Mouse (Mus musculus): ENCODE measurements around the gene Tgfbrap1. TPM values are rescaled to one million over a fixed set of nuclear protein-coding genes. Genes with fewer than 3 reads are reported as not detected.
"Not testable (repeated sequence)": the region's sequence is repeated elsewhere in the genome, so short reads cannot be mapped to it uniquely, and the experiment has no call there.

The Tgfbrap1 gene
- polyA plus RNA-seq, 1 experiment from 2014 or later = 11.5 TPM

DNA sequence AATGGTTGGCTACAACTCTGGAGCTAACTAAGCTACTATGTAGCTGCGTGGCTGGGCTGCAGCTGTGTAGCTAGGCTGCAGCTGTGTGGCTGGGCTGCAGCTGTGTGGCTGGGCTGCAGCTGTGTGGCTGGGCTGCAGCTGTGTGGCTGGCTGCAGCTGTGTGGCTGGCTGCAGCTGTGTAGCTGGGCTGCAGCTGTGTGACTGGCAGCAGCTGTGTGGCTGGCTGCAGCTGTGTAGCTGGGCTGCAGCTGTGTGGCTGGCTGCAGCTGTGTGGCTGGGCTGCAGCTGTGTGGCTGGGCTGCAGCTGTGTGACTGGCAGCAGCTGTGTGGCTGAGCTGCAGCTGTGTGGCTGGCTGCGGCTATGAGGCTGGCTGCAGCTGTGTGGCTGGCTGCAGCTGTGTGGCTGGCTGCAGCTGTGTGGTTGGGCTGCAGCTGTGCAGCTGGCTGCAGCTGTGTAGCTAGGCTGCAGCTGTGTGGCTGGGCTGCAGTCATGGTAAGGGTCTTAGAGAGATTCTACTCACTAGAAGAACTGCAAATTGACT lies 38.1 kb upstream of the Tgfbrap1 start:
- H3K4me1 ChIP-seq; H3K9ac ChIP-seq; H3K9me3 ChIP-seq (replicated peaks); H3K4me2 ChIP-seq; ATAC-seq (replicated peaks; ENCODE audit: low FRiP score); H3K27me3 ChIP-seq; H3K4me3 ChIP-seq (replicated peaks); H3K27ac ChIP-seq: not testable (repeated sequence)
- WGBS = 78% methylated on average over 2 of the region's 2 CpGs
- H3K36me3 ChIP-seq = peaks cover 48% of the 10 kb centered on the region

DNA sequence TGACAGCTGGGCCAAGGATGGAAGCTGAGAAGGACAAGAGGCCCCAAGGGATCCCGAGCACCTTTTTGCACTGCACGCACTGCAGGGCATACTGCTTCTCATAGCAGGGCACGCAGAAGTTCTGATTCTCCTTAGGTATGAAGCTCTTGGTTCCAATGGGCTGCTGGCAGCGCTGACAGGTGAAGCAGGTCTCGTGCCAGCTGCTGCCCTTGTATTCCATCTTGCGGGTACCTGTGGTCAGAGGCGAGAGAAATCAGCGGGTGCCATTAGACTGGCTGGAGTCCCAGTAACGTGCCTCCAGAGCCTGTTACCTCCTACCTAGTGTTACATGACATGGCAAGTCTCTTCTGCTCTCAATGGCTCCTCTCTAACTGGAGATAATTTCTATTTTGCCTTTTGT lies 33.2 kb upstream of the Tgfbrap1 start:
- ATAC-seq (replicated peaks; ENCODE audit: low FRiP score) = no peak
- H3K36me3 ChIP-seq = peaks cover 63% of the 10 kb centered on the region

DNA sequence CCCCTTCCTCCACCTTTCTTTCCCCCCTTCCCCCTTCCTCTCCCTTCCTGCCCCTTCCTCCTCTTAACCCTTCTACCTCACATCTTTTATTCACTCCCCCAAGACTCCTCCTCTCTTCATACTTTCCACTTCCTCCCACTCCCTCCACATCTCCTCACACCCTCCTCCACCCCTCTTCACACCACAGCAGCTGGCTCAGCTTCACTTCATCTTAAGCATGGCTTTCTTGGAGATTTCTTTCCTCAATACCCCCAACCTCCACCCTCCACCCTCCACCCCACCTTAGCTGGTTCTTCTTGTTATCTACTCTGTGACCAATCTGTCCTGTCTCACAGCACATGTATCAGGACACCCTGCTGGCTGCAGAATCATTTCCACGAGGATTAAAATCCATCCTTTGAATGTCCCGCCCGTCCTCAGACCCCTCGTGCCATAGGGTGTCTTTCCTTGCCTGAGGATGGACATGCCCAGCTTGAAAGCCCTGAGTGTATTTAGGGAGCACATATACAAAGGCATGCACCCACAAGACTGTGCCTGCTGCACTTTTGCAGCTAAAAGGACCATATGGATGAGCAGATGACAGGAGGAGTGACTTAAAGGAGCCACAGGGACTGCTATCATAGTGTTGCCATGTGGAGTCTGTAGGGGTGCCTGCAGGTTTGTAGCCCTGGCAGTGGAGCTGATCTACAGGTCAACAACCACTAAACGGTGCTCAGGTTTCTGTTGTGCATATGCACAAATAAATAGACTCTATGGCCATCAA lies 32.0 kb upstream of the Tgfbrap1 start:
- WGBS = 78% methylated on average over 5 of the region's 5 CpGs
- no peaks in the 10 kb centered on the region for H3K4me1 ChIP-seq
- peaks cover 57% of the 10 kb centered on the region for H3K36me3 ChIP-seq
- H3K4me2 ChIP-seq = no peak overlapping the region
- ATAC-seq (replicated peaks; ENCODE audit: low FRiP score) = no peak
- no peaks in the 10 kb centered on the region for H3K27me3 ChIP-seq
- no peak overlapping the region for H3K9ac ChIP-seq
- H3K9me3 ChIP-seq (replicated peaks) = no peaks in the 10 kb centered on the region
- H3K27ac ChIP-seq = no peak overlapping the region
- no peak overlapping the region for H3K4me3 ChIP-seq (replicated peaks)

More for the DNA sequence above, 33.2 kb upstream of the Tgfbrap1 start:
- Histone ChIP-seq H3K27ac (no peak overlapping the region), H3K9ac (no peak overlapping the region), H3K4me2 (no peak overlapping the region), H3K27me3 (no peaks in the 10 kb centered on the region), H3K4me3 (replicated peaks) (no peak overlapping the region), H3K4me1 (0 out of 2 replicates have a peak, but pooled peaks cover 2% of the 10 kb centered on the region), H3K9me3 (replicated peaks) (no peaks in the 10 kb centered on the region)
- 94% methylated on average over 9 of the region's 9 CpGs for WGBS

- H3K4me1 ChIP-seq = no peaks in the 10 kb centered on the region
- no peak for ATAC-seq (replicated peaks; ENCODE audit: low FRiP score)
- whole genome bisulfite sequencing = 85% methylated on average over 8 of the region's 8 CpGs
- no peaks in the 10 kb centered on the region for H3K27me3 ChIP-seq
- no peak overlapping the region for H3K9ac ChIP-seq
- peaks cover 68% of the 10 kb centered on the region for H3K36me3 ChIP-seq
- H3K27ac ChIP-seq = no peak overlapping the region
- H3K4me2 ChIP-seq = no peak overlapping the region
- H3K9me3 ChIP-seq (replicated peaks) = no peaks in the 10 kb centered on the region
- no peak overlapping the region for H3K4me3 ChIP-seq (replicated peaks)
Observed at GRCm38 (mm10) chr1:43127820-43128610, 29.6 kb upstream of the Tgfbrap1 start.

DNA sequence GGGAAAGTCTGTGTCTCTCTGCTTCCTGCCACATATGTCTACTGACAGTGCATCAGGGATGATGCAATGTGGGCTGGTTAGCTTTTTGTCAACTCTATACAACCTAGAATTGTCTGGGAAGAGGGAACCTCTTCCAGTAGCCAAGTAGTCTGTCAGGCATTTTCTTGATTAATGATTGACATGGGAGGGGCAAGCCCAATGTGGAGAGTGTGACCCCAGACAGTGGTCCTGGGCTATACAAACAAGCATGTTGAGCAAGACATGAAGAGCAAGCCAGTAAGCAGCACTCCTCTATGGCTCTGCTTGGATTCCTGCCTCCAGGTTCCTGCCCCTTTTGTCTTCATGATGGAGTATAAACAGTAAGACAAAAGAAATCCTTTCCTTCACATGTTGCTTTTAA lies 28.8 kb upstream of the Tgfbrap1 start:
- H3K4me1 ChIP-seq = no peaks in the 10 kb centered on the region
- no peak overlapping the region for H3K9ac ChIP-seq
- H3K27me3 ChIP-seq = no peaks in the 10 kb centered on the region
- no peak overlapping the region for H3K4me3 ChIP-seq (replicated peaks)
- H3K36me3 ChIP-seq = peaks cover 76% of the 10 kb centered on the region
- no peaks in the 10 kb centered on the region for H3K9me3 ChIP-seq (replicated peaks)
- H3K4me2 ChIP-seq = no peak overlapping the region
- no peak for ATAC-seq (replicated peaks; ENCODE audit: low FRiP score)
- no peak overlapping the region for H3K27ac ChIP-seq

DNA sequence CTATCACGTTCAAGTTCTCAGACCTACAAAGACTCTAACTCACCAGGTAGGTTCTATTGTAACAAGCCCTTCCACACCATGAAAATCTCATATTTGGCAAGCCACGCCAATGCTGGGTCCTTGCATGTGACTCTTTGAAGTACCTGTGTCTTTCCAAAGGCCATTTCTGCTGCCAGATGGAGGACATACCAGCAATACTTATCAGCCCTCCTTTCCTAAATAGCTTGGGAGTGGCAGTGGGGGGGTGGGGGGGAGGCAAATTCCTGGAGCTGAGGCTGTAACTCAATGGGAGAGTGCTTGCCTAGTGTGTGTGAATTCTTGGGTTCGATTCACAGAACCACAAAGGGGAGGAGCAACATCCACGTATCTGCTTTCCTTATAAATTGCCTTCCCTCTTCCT lies 26.3 kb upstream of the Tgfbrap1 start:
- Histone ChIP-seq H3K4me2 (no peak overlapping the region), H3K27me3 (no peaks in the 10 kb centered on the region), H3K4me1 (no peaks in the 10 kb centered on the region), H3K27ac (no peak overlapping the region), H3K36me3 (peaks cover 78% of the 10 kb centered on the region), H3K9ac (no peak overlapping the region), H3K4me3 (replicated peaks) (no peak overlapping the region), H3K9me3 (replicated peaks) (no peaks in the 10 kb centered on the region)
- 77% methylated on average over 4 of the region's 4 CpGs for WGBS
- no peak for ATAC-seq (replicated peaks; ENCODE audit: low FRiP score)

- H3K4me1 ChIP-seq = no peaks in the 10 kb centered on the region
- no peak for ATAC-seq (replicated peaks; ENCODE audit: low FRiP score)
- 92% methylated on average over 2 of the region's 2 CpGs for WGBS
- H3K36me3 ChIP-seq = peaks cover 74% of the 10 kb centered on the region
- H3K9ac ChIP-seq = no peak overlapping the region
- H3K27me3 ChIP-seq = no peaks in the 10 kb centered on the region
- H3K9me3 ChIP-seq (replicated peaks) = no peaks in the 10 kb centered on the region
- H3K27ac ChIP-seq = no peak overlapping the region
- H3K4me2 ChIP-seq = no peak overlapping the region
- H3K4me3 ChIP-seq (replicated peaks) = no peak overlapping the region
Observed at GRCm38 (mm10) chr1:43122616-43123015, 24.2 kb upstream of the Tgfbrap1 start.

DNA sequence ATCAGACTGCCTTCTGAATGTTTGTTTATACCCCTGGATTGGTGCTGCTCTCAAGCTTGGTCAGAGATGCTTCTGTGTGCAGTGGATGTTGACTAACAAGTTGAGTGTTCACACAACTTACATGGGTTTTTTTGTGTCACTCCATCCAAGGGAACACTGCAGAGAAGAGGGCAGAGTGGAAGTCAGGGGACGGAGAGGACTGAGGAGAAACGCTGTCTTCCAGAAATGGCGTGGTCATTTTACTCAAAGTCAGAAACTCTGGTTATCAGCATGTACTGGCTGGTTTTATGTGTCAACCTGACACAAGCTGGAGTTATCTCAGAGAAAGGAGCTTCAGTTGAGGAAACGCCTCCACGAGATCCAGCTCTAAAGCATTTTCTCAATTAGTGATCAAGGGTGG lies 22.5 kb upstream of the Tgfbrap1 start:
- 96% methylated on average over 5 of the region's 5 CpGs for WGBS
- no peak overlapping the region for H3K4me2 ChIP-seq
- no peak overlapping the region for H3K27ac ChIP-seq
- no peaks in the 10 kb centered on the region for H3K27me3 ChIP-seq
- no peaks in the 10 kb centered on the region for H3K9me3 ChIP-seq (replicated peaks)
- H3K9ac ChIP-seq = no peak overlapping the region
- no peak overlapping the region for H3K4me3 ChIP-seq (replicated peaks)
- H3K36me3 ChIP-seq = peaks cover 76% of the 10 kb centered on the region
- no peaks in the 10 kb centered on the region for H3K4me1 ChIP-seq
- ATAC-seq (replicated peaks; ENCODE audit: low FRiP score) = no peak

DNA sequence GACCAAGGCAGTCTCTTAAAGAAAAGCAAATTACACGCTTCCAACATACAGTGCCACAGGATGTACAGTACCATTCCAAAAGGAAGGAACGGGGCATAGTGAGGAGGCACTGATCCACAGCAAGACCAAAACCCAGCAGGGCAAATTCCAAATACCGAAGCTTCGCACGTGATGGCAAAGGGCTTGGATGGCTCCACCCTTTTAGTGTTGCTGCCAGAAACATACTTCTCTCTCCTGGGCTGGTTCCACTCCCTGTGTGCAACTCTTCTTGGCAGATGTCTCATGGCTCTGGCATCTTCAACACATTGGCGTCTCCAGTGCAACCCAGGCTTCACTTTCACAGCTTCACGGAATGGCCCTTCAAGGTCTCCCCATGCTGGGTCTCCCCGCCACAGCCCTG lies 19.0 kb upstream of the Tgfbrap1 start:
- Histone ChIP-seq H3K4me3 (replicated peaks) (no peak overlapping the region), H3K27me3 (no peaks in the 10 kb centered on the region), H3K27ac (no peak overlapping the region), H3K9me3 (replicated peaks) (no peaks in the 10 kb centered on the region), H3K4me2 (no peak overlapping the region), H3K9ac (no peak overlapping the region), H3K36me3 (peaks cover 78% of the 10 kb centered on the region), H3K4me1 (no peaks in the 10 kb centered on the region)
- no peak for ATAC-seq (replicated peaks; ENCODE audit: low FRiP score)
- whole genome bisulfite sequencing = 97% methylated on average over 8 of the region's 8 CpGs

GRCm38 (mm10) chr1:43112882-43113281 lies 14.4 kb upstream of the Tgfbrap1 start:
- Histone ChIP-seq H3K27me3 (no peaks in the 10 kb centered on the region), H3K36me3 (peaks cover 87% of the 10 kb centered on the region), H3K27ac (no peak overlapping the region), H3K4me1 (no peaks in the 10 kb centered on the region), H3K9me3 (replicated peaks) (no peaks in the 10 kb centered on the region), H3K4me2 (no peak overlapping the region), H3K4me3 (replicated peaks) (no peak overlapping the region), H3K9ac (no peak overlapping the region)
- ATAC-seq (replicated peaks; ENCODE audit: low FRiP score) = no peak
- WGBS = 84% methylated on average over 2 of the region's 2 CpGs

GRCm38 (mm10) chr1:43110556-43110955 lies 12.1 kb upstream of the Tgfbrap1 start:
- no peak overlapping the region for H3K27ac ChIP-seq
- whole genome bisulfite sequencing = 61% methylated on average over 4 of the region's 4 CpGs
- H3K27me3 ChIP-seq = no peaks in the 10 kb centered on the region
- ATAC-seq (replicated peaks; ENCODE audit: low FRiP score) = no peak
- peaks cover 88% of the 10 kb centered on the region for H3K36me3 ChIP-seq
- H3K4me3 ChIP-seq (replicated peaks) = no peak overlapping the region
- no peak overlapping the region for H3K4me2 ChIP-seq
- no peak overlapping the region for H3K9ac ChIP-seq
- H3K4me1 ChIP-seq = no peaks in the 10 kb centered on the region
- peaks cover 1% of the 10 kb centered on the region; the same call in 1 of the 2 replicates for H3K9me3 ChIP-seq (replicated peaks)

DNA sequence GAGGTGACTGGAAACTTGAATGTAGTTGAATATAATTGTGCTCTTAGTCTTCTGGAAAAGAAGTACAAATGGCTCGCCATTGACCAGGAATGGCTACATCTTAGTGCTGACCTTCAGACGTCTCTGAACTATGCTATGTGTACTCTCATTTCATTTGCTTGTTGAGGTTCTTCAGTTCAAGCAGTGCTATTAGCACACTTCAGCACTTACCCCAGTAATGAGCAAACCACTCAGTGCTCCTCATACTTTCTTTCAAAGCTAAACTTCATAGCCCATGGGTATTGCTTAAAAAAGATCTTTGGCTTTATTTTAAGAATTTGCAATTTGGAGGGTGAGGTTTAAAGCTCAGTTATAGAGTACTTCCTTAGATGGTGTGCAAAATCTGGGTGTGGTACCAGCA lies 10.3 kb upstream of the Tgfbrap1 start:
- no peak overlapping the region for H3K27ac ChIP-seq
- H3K9me3 ChIP-seq (replicated peaks) = peaks cover 6% of the 10 kb centered on the region; the same call in 1 of the 2 replicates
- H3K4me3 ChIP-seq (replicated peaks) = no peak overlapping the region
- H3K36me3 ChIP-seq = peaks cover 80% of the 10 kb centered on the region
- H3K4me2 ChIP-seq = no peak overlapping the region
- WGBS = 83% methylated on average over 2 of the region's 2 CpGs
- no peaks in the 10 kb centered on the region for H3K4me1 ChIP-seq
- H3K27me3 ChIP-seq = no peaks in the 10 kb centered on the region
- no peak overlapping the region for H3K9ac ChIP-seq
- ATAC-seq (replicated peaks; ENCODE audit: low FRiP score) = no peak
